Mouse (Mus musculus) heart, embryonic 12.5 days (tissue): ENCODE results near the gene Adap2. TPM values are rescaled to one million over a fixed set of nuclear protein-coding genes. Genes with fewer than 3 reads are reported as not detected.

ENCODE experiments used
- ATAC-seq: fragments of 200-750 bp; cut with Nextera tagmentation; 2 replicates; pipeline ENCODE4 v1.8.0; 2017; ENCODE audit warnings: moderate TSS enrichment, moderate library complexity; ENCODE audit not compliant: insufficient number of reproducible peaks, low FRiP score
- H3K27ac ChIP-seq: fragments of 300-500 bp; sonication (generic); 2 replicates; pipeline ENCODE4 v1.5.1; 2016; ENCODE audit warnings: mild to moderate bottlenecking, moderate library complexity; ENCODE audit not compliant: poor library complexity, severe bottlenecking
- H3K27me3 ChIP-seq: fragments of 300-500 bp; sonication (generic); replicated peaks from 2 replicates; pipeline ENCODE4 v1.6.1; 2016; ENCODE audit warnings: mild to moderate bottlenecking, moderate library complexity
- H3K36me3 ChIP-seq: fragments of 300-500 bp; sonication (generic); 2 replicates; pipeline ENCODE4 v1.6.1; 2016; ENCODE audit warnings: mild to moderate bottlenecking, moderate library complexity
- H3K4me1 ChIP-seq: fragments of 300-500 bp; sonication (generic); replicated peaks from 2 replicates; pipeline ENCODE4 v1.6.1; 2016; ENCODE audit warnings: mild to moderate bottlenecking
- H3K4me2 ChIP-seq: fragments of 300-500 bp; sonication (generic); 2 replicates; pipeline ENCODE4 v1.6.1; 2016; ENCODE audit warnings: mild to moderate bottlenecking, moderate library complexity
- H3K4me3 ChIP-seq: fragments of 300-500 bp; sonication (generic); 2 replicates; pipeline ENCODE4 v1.5.1; 2016; ENCODE audit warnings: mild to moderate bottlenecking
- H3K9ac ChIP-seq: fragments of 300-500 bp; sonication (generic); 2 replicates; pipeline ENCODE4 v1.6.1; 2016; ENCODE audit warnings: mild to moderate bottlenecking, moderate library complexity
- H3K9me3 ChIP-seq: fragments of 300-500 bp; sonication (generic); replicated peaks from 2 replicates; pipeline ENCODE4 v1.6.1; 2016; ENCODE audit warnings: mild to moderate bottlenecking, moderate library complexity
- WGBS: fragments of 180-500 bp; shearing (Covaris S2); methylation state at CpG from one replicate; pipeline ENCODE4 v1.1.7; 2016; 5-methylcytosine and 5-hydroxymethylcytosine counted together
- polyA plus RNA-seq: library from polyadenylated mRNA; unstranded; fragments of >200 nt; fragmentation: Nextera tagmentation; extraction: Ambion mirVana; gene quantifications from 2 replicates; pipeline ENCODE4 v1.2.1, GENCODE M21; 2016

Gene Adap2
- polyA plus RNA-seq, 1 experiment from 2014 or later: 0.92 TPM

DNA sequence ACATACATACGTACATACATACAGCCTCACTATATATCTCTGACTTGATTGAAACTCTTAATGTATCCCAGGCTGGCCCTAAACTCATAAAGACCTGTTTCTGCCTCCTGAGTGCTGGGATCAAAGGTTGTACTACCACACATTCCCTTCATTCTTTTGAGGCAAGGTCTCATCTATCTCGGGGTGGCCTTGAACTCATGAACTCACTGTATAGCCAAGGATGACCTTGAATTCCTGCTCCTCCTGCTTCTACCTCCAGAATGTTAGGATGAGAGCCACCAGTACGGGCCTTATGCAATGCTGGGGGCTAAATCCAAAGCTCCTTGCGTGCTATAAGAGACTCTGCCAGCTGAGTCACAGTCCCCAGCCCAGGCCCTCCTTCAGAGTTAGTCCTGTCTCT lies 7.1 kb downstream of the Adap2 start:
- Histone ChIP-seq H3K27me3 (peaks cover 24% of the 10 kb centered on the region), H3K9me3 (no peaks in the 10 kb centered on the region), H3K36me3 (no peaks in the 10 kb centered on the region), H3K4me2 (no peak overlapping the region), H3K27ac (no peak overlapping the region), H3K4me3 (no peak overlapping the region), H3K9ac (no peak overlapping the region), H3K4me1 (no peaks in the 10 kb centered on the region)
- ATAC-seq: no peak
- WGBS: 79% methylated on average over 4 of the region's 4 CpGs

GRCm38 (mm10) chr11:80163362-80164116 lies 9.6 kb downstream of the Adap2 start:
- WGBS: 59% methylated on average over 7 of the region's 7 CpGs
- no peaks in the 10 kb centered on the region for H3K36me3 ChIP-seq
- no peak overlapping the region for H3K9ac ChIP-seq
- no peaks in the 10 kb centered on the region for H3K9me3 ChIP-seq
- H3K4me1 ChIP-seq: no peaks in the 10 kb centered on the region
- ATAC-seq: no peak
- H3K4me2 ChIP-seq: no peak overlapping the region
- H3K4me3 ChIP-seq: no peak overlapping the region
- 0 out of 2 replicates have a peak, but pooled peaks cover 5% of the 10 kb centered on the region for H3K27me3 ChIP-seq
- no peak overlapping the region for H3K27ac ChIP-seq

DNA sequence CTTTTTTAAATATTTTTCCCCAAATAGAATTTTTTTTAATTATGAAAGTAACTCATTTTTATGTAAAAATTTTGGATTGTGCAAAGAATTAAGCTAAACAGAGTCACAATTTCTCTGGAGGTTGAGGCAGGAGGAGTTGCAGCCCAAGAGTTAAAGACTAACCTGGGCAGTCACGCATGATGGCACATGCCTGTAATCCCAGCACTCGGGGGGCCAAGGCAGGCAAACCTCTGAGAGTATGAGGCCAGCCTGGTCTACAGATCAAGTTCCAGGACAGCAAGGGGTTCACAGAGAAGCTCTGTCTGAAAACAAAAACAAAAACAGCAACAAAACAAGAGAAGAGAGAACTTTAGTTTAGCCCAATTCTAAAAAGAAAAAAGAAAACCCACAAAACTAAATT lies 10.3 kb downstream of the Adap2 start:
- H3K4me3 ChIP-seq: no peak overlapping the region
- no peaks in the 10 kb centered on the region for H3K36me3 ChIP-seq
- H3K27me3 ChIP-seq: 0 out of 2 replicates have a peak, but pooled peaks cover under 1% of the 10 kb centered on the region
- ATAC-seq: no peak
- no peak overlapping the region for H3K4me2 ChIP-seq
- no peak overlapping the region for H3K9ac ChIP-seq
- WGBS: 72% methylated on average over 2 of the region's 2 CpGs
- H3K9me3 ChIP-seq: no peaks in the 10 kb centered on the region
- H3K27ac ChIP-seq: no peak overlapping the region
- no peaks in the 10 kb centered on the region for H3K4me1 ChIP-seq

DNA sequence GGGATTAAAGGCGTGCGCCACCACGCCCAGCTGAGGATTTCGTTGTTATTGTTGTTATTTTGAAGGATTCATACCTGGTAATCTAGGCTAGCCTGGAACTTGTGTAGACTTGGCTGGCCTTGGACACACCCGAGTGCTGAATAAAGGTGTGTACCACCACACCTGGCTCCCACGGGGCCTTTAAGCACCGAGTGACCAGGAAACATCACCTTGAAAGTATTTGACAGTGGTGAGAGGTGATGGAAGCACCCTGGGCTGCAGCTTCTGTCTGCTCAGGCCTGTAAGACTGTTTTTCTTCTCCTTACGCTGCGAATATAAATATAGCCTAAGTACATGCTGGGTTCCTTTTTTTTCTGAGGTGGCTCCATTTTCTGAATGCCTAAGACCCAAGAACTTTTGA lies 14.2 kb downstream of the Adap2 start:
- ATAC-seq: no peak
- H3K36me3 ChIP-seq: no peaks in the 10 kb centered on the region
- no peaks in the 10 kb centered on the region for H3K9me3 ChIP-seq
- H3K9ac ChIP-seq: no peak overlapping the region
- peaks cover 4% of the 10 kb centered on the region for H3K4me1 ChIP-seq
- WGBS: 85% methylated on average over 9 of the region's 9 CpGs
- H3K27ac ChIP-seq: no peak overlapping the region
- no peak overlapping the region for H3K4me2 ChIP-seq
- no peak overlapping the region for H3K4me3 ChIP-seq
- no peaks in the 10 kb centered on the region for H3K27me3 ChIP-seq

DNA sequence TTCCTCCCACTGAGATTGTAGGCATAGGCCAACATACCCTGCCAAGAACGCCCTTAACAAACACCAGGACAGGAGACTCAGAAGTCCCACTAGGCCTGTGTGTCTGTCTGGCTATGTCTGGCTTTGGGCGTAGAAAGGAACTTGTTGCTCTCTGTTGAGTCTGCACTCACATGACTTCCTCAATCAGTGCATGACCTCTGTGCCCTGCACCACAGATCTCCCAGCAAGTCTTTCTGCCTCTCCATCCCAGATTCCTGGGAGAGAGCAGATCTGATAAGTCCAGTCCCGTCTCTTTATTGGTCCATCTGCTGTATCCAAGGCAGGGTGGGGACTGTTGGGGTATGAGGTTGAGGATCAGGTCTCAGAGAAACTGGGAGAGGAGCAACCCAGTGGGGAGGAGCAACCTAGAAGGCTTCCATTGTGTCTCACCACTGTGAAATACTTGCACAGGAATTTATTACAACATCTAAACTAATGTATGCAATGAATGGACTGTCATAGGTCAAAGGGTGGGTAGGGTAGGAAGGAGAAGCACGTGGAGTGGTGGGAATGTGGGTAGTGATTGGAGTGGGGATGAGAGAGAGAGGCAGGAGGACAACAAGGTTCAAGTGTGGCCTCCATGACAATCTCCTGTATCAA lies 14.8 kb downstream of the Adap2 start:
- H3K4me2 ChIP-seq: no peak overlapping the region
- no peaks in the 10 kb centered on the region for H3K36me3 ChIP-seq
- H3K27ac ChIP-seq: no peak overlapping the region
- ATAC-seq: no peak
- H3K27me3 ChIP-seq: no peaks in the 10 kb centered on the region
- 57% methylated on average over 4 of the region's 4 CpGs for WGBS
- H3K4me1 ChIP-seq: peaks cover 4% of the 10 kb centered on the region
- no peaks in the 10 kb centered on the region for H3K9me3 ChIP-seq
- H3K9ac ChIP-seq: no peak overlapping the region
- H3K4me3 ChIP-seq: no peak overlapping the region

DNA sequence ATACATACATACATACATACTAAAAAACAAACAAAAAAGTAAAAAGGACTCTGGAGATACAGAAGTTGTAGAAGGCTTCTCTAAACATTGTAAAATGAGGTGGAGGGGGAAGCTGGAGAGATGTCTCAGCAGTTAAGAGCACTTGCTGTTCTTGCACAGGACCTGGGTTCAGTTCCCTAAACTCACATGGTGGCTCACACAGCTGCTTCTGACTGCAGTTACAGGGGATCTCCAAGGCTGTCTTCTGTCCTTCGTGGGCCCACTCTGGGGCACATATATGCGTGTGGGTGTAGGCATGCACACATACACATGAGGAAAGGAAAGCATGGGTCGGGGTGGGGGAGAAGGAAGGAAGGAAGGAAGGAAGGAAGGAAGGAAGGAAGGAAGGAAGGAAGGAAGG lies 15.7 kb downstream of the Adap2 start:
- Histone ChIP-seq H3K4me2 (no peak overlapping the region), H3K27me3 (no peaks in the 10 kb centered on the region), H3K4me3 (no peak overlapping the region), H3K36me3 (no peaks in the 10 kb centered on the region), H3K9ac (no peak overlapping the region), H3K27ac (no peak overlapping the region), H3K9me3 (no peaks in the 10 kb centered on the region), H3K4me1 (peaks cover 4% of the 10 kb centered on the region)
- WGBS: 67% methylated on average over 3 of the region's 3 CpGs
- no peak for ATAC-seq

GRCm38 (mm10) chr11:80170351-80170750 lies 16.4 kb downstream of the Adap2 start:
- Histone ChIP-seq H3K9ac (no peak overlapping the region), H3K36me3 (no peaks in the 10 kb centered on the region), H3K27me3 (no peaks in the 10 kb centered on the region), H3K27ac (no peak overlapping the region), H3K4me2 (no peak overlapping the region), H3K4me3 (no peak overlapping the region), H3K4me1 (peaks cover 4% of the 10 kb centered on the region), H3K9me3 (no peaks in the 10 kb centered on the region)
- ATAC-seq: no peak
- 41% methylated on average over 5 of the region's 5 CpGs for WGBS

GRCm38 (mm10) chr11:80171884-80172283 lies 18.0 kb downstream of the Adap2 start:
- Histone ChIP-seq H3K4me3 (no peak overlapping the region), H3K4me1 (peaks cover 5% of the 10 kb centered on the region), H3K27ac (no peak overlapping the region), H3K36me3 (no peaks in the 10 kb centered on the region), H3K27me3 (no peaks in the 10 kb centered on the region), H3K4me2 (no peak overlapping the region), H3K9me3 (no peaks in the 10 kb centered on the region), H3K9ac (no peak overlapping the region)
- 69% methylated on average over 4 of the region's 4 CpGs for WGBS
- no peak for ATAC-seq

GRCm38 (mm10) chr11:80173963-80174670 lies 20.2 kb downstream of the Adap2 start:
- Histone ChIP-seq H3K27ac (no peak overlapping the region), H3K4me2 (no peak overlapping the region), H3K9ac (no peak overlapping the region), H3K27me3 (no peaks in the 10 kb centered on the region), H3K4me3 (no peak overlapping the region), H3K4me1 (peaks cover 13% of the 10 kb centered on the region), H3K9me3 (no peaks in the 10 kb centered on the region), H3K36me3 (no peaks in the 10 kb centered on the region)
- ATAC-seq: no peak
- WGBS: 76% methylated on average over 11 of the region's 11 CpGs

GRCm38 (mm10) chr11:80176911-80177895 lies 23.3 kb downstream of the Adap2 start:
- Histone ChIP-seq H3K9me3 (no peaks in the 10 kb centered on the region), H3K4me1 (peaks cover 10% of the 10 kb centered on the region), H3K4me2 (no peak overlapping the region), H3K36me3 (no peaks in the 10 kb centered on the region), H3K27me3 (no peaks in the 10 kb centered on the region), H3K27ac (no peak overlapping the region), H3K9ac (no peak overlapping the region), H3K4me3 (no peak overlapping the region)
- 69% methylated on average over 11 of the region's 11 CpGs for WGBS
- no peak for ATAC-seq
